Mouse (Mus musculus) spleen, postnatal 4 days (tissue): Measurements from ENCODE around the gene Fip1l1.

Source experiments
- DNase-seq, 2 experiments: peaks; one replicate each; pipeline ENCODE4 v3.0.0; 2022; ENCODE audit warnings: low spot score in 2 of 2

Fip1l1 gene

DNA sequence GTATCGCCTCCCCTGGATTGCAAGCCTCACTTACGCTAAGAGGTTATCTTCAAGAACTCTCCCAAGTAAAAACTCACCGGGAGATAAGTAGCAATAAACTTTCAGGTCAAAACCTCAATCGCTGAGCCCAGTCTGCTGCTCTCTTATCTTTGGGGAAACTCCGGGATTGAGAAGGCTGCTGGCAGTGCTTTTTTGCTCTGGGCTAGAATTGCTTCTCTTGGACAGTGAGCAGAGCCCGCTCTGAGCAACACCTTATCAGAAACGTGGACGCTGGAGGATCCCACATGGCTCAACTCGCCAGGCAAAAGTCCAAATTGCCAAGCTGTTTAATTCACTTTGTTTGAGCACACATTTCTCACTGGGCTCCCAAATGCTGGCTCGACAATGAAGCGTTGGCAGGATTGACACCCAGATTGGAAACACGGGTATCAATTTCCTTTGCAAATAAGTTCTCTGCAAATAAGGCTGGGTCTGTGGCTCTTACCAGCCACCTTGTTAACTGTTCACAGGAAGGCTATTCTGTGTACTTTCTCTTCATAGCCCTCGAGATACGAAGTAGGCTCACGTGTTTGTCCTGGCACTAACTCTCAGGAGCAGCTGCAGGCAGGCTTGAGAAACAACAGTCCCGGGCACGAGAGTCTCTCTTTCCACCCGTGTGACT is 78.4 kb downstream of the Fip1l1 start:
- no peak for DNase-seq

DNA sequence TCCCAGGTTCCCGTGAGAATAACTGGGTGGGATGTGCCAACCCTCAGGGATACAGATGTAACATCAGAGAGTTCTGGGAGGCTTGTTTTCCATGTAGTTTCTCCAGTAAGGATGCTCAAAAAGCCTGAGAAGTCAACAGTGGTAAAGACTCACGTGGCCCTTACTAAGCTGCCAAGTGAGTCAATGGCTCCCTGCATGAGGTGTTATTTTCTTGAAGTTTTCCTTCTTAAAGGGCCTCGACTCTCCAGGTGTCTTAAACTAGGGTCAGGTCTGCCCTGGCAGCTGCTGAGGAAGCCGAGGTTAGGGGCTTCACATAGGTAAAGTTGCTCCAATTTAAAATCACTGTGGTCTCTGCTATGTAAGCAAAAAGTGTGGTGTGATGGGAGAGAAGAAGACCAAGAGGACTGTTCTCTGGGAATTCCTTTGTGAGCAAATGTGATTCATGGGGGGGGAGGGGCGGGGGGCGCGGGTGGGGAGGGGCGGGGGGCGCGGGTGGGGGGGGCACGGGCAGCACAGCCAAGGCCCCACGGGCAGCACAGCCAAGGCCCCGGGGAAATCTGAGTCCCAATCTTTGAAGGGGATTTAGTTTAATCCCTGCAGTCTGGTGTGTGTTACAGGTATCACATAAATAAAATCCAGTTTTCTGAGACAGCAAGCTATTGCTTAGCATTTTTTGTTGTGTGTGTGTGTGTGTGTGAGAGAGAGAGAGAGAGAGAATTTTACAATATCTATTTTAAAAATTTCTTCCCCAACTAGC is 82.7 kb downstream of the Fip1l1 start:
- DNase-seq: no peak

GRCm38 (mm10) chr5:74618573-74619059 is 83.4 kb downstream of the Fip1l1 start:
- no peak for DNase-seq

DNA sequence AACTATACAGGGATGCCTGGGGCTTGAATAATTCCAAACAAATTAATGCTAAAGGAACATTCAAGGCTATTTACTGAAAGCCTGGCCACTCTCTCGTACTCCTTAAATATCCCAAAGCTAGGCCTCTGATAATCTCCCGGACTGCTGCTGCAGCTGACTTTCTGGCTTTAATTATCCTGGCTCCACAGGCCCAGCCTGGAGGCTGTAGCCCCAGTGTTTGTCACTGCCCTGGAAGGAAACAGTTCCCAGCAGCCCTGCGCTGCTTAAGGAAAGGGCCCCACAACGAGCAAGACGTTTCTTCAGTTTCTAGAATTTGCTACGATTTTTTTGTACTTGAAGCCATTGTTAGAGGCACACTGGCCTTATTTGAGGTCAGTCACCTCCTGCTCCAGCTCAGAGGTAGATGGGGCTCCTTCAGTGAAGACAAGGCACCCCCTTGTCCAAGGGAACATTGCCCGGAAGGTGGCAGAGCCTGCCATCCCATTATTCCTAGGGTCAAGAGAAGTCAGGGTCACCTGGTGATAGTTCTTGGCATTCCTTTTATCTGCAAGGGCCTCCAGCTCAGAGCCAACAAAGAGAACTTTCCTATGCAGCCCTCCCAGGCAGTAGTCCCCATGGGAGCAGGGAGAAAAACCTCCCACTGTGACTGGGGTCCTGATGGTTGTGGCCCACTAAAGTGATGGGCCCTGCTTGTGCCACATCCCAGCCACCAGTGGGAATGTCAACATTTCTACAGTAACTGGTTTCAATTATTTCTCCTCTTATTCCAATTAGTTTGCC is 86.6 kb downstream of the Fip1l1 start:
- no peak for DNase-seq

- no peak for DNase-seq
Measured at GRCm38 (mm10) chr5:74623316-74624000, 88.2 kb downstream of the Fip1l1 start.

DNA sequence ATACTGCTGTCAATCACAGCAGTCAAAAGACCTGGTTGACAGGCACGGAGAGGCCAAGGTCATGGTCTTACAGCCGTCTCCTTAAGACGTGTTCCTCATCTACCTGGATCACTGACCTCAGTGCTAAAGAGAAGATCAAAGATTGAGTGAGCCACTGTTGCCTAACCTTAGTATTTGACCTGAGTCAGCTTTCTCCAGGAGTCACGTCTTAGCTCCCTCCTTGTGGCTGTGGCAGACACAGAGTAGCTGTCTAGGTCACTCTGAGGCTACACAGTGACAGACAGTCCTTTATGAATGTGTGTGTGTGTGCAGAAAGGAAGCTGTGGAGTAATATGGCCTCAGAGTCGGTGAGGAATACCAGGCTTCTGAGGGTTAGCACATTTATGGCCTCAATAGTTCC is 89.1 kb downstream of the Fip1l1 start:
- DNase-seq: no peak

GRCm38 (mm10) chr5:74628001-74628400 is 92.8 kb downstream of the Fip1l1 start:
- no peak for DNase-seq

DNA sequence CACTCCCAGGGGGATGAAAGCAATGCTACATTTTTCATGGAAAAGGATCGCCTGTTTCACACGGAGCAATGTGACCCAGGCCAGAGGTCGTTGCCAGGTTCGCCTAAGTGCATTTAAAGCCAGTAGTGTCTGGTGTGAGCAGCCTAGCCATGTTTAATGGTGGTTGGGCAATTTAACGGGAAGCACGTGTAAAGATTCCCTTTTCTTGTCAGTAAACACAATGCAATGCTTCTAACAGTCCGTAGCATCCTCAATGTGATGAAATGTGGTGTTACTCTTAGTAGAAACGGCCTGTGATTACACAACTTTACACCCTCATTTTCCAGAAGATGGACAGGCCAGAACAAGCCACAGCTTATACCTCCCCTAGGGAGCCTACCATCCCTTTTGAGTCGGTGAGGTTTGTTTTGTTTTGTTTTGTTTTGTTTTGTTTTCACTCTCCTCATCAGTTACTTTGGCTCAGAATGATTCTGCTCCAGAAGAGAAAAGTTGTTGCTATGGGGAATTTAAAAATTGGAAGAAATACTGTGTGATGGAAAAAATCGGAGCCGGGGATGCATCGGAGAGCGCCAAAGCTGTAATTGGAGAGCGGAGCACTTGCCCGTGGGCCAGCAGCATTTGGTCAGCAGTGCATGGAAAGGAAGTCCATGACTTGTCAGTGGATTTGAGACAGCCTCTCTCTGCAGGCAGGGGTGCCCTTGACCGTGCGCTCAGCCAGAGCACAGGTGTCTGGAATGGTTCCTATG is 97.3 kb downstream of the Fip1l1 start:
- DNase-seq: no peak

DNA sequence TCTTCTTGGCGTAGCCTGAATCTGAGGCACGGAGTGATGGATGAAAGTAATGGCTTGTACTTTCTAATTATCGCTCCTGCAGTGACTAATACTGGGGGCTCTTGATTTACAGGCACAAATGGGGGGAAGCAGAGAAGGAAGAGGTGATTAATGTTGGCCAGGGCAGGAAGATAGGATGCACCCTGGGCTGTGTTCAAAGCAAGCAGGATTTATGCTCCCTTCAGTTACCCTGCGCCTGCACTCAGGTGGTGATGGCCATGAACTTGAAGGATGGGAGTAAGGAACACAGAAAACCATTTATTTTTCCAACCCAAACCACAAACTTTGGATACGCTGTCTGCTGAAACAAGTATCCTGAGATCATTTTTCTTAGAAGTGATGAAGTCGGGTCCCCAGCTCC is 98.2 kb downstream of the Fip1l1 start:
- no peak for DNase-seq

GRCm38 (mm10) chr5:74634391-74634790 is 99.1 kb downstream of the Fip1l1 start:
- DNase-seq: no peak

- no peak for DNase-seq
Measured at GRCm38 (mm10) chr5:74639516-74639915, 104.3 kb downstream of the Fip1l1 start.

DNA sequence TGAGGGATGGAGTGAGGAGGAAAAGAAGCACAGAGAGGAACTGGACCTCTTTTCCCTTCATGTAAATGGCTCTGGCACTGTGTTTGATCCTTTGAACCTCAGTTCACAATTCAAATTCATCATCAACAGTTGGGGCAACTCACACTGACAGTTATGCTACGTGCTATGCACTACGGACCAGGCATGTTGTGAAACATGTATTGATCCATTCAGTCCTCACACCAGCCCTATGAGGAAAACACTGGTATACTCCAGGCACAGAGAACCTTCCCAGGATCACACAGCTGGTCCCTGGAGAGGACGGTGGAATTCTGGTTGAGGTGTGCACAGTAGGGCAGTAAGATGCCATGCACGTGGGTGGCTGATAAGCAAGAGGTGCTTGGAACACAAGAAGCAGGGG is 105.3 kb downstream of the Fip1l1 start:
- DNase-seq: no peak

GRCm38 (mm10) chr5:74641000-74641399 is 105.8 kb downstream of the Fip1l1 start:
- DNase-seq: no peak

- no peak for DNase-seq
Measured at GRCm38 (mm10) chr5:74642291-74642690, 107.0 kb downstream of the Fip1l1 start.

GRCm38 (mm10) chr5:74647584-74647984 is 112.3 kb downstream of the Fip1l1 start:
- no peak for DNase-seq

- no peak for DNase-seq
Measured at GRCm38 (mm10) chr5:74648216-74648615, 113.0 kb downstream of the Fip1l1 start.
